Mouse (Mus musculus) CH12.LX (cell line): Measurements from ENCODE around the gene Fancd2. TPM values are rescaled to one million over a fixed set of nuclear protein-coding genes. Genes with fewer than 3 reads are reported as not detected.

Experiments
- DNase-seq: peaks from one replicate; pipeline ENCODE4 v3.0.0-alpha.2; 2013; ENCODE audit errors: extremely low read depth
- H3K27ac ChIP-seq: 2 replicates; pipeline ENCODE4 v1.5.1; 2012; ENCODE audit warnings: low read depth, mild to moderate bottlenecking, control low read depth, moderate library complexity; ENCODE audit not compliant: insufficient read depth
- H3K27me3 ChIP-seq: replicated peaks from 2 replicates; pipeline ENCODE3; 2012; ENCODE audit warnings: inconsistent platforms
- H3K36me3 ChIP-seq, 2 experiments: replicated peaks in 1 of 2; 2 replicates each; pipeline versions ENCODE3 to v1.6.1; 2012; ENCODE audit warnings: inconsistent platforms in 1 of 2, low read length in 1 of 2, mild to moderate bottlenecking in 1 of 2, mixed read lengths in 1 of 2, moderate library complexity in 1 of 2; ENCODE audit not compliant: control insufficient read depth in 1 of 2, insufficient read depth in 1 of 2
- H3K4me1 ChIP-seq, 2 experiments: 2 replicates each; pipeline ENCODE4 v1.6.1; 2012; ENCODE audit warnings: inconsistent platforms in 1 of 2, moderate library complexity in 1 of 2; ENCODE audit not compliant: insufficient read depth in 2 of 2, control insufficient read depth in 1 of 2
- H3K4me2 ChIP-seq: 2 replicates; pipeline ENCODE4 v1.6.1; 2012; ENCODE audit warnings: low read depth, mild to moderate bottlenecking, control low read depth; ENCODE audit not compliant: poor library complexity, insufficient read depth, severe bottlenecking
- H3K4me3 ChIP-seq, 3 experiments: fragments of 150-350 bp in 1 of 3; sonication (generic) in 1 of 3; replicated peaks in 1 of 3; 2 replicates each; pipeline versions ENCODE3 to v1.5.1; 2011 to 2012; ENCODE audit warnings: low read depth in 2 of 3, low read length in 2 of 3, mild to moderate bottlenecking in 2 of 3, moderate library complexity in 2 of 3, control low read depth in 1 of 3, improper control_type of control experiment in 1 of 3, inconsistent platforms in 1 of 3, mixed read lengths in 1 of 3; ENCODE audit not compliant: poor library complexity in 1 of 3
- H3K79me2 ChIP-seq: replicated peaks from 2 replicates; pipeline ENCODE4 v1.6.1; 2012; ENCODE audit warnings: mild to moderate bottlenecking, moderate library complexity; ENCODE audit not compliant: control insufficient read depth, poor library complexity, insufficient read depth, severe bottlenecking; ENCODE audit errors: extremely low read depth
- H3K9ac ChIP-seq: 2 replicates; pipeline ENCODE4 v1.6.1; 2012; ENCODE audit warnings: low read depth, mild to moderate bottlenecking, control low read depth, moderate library complexity; ENCODE audit not compliant: insufficient read depth
- H3K9me3 ChIP-seq: replicated peaks from 2 replicates; pipeline ENCODE3; 2012; ENCODE audit warnings: low read length, inconsistent platforms, mixed read lengths
- BHLHE40 ChIP-seq: IDR thresholded peaks from 2 replicates; pipeline ENCODE4 v1.6.1; 2011; ENCODE audit warnings: mild to moderate bottlenecking, low read depth, low read length, improper control_type of control experiment
- CHD1 ChIP-seq: IDR thresholded peaks from 2 replicates; pipeline ENCODE4 v1.6.1; 2012; ENCODE audit warnings: low read depth, low read length, improper control_type of control experiment, inconsistent platforms
- CHD2 ChIP-seq: IDR thresholded peaks from 2 replicates; pipeline ENCODE4 v1.6.1; 2011; ENCODE audit warnings: low read length, improper control_type of control experiment
- ELF1 ChIP-seq: IDR thresholded peaks from 2 replicates; pipeline ENCODE4 v1.6.1; 2014; ENCODE audit warnings: low read depth, mild to moderate bottlenecking, inconsistent platforms, low read length, improper control_type of control experiment
- EP300 ChIP-seq: IDR thresholded peaks from 2 replicates; pipeline ENCODE4 v1.6.1; 2011; ENCODE audit warnings: low read length, improper control_type of control experiment
- GABPA ChIP-seq: IDR thresholded peaks from 2 replicates; pipeline ENCODE4 v1.6.1; 2012; ENCODE audit warnings: low read depth, low read length, improper control_type of control experiment, inconsistent platforms; ENCODE audit not compliant: insufficient replicate concordance
- IRF4 ChIP-seq: IDR thresholded peaks from 2 replicates; pipeline ENCODE4 v1.6.1; 2014; ENCODE audit warnings: low read depth, mild to moderate bottlenecking, inconsistent platforms, low read length, improper control_type of control experiment
- JUN ChIP-seq: IDR thresholded peaks from 2 replicates; pipeline ENCODE4 v1.6.1; 2011; ENCODE audit warnings: low read depth, mild to moderate bottlenecking, low read length, improper control_type of control experiment, moderate library complexity; ENCODE audit not compliant: insufficient read depth
- JUND ChIP-seq: conservative IDR thresholded peaks from 2 replicates; pipeline ENCODE4 v1.6.1; 2011; ENCODE audit warnings: low read depth, low read length, improper control_type of control experiment
- KAT2A ChIP-seq: IDR thresholded peaks from 2 replicates; pipeline ENCODE4 v1.6.1; 2012; ENCODE audit warnings: low read length, improper control_type of control experiment, inconsistent platforms; ENCODE audit not compliant: insufficient replicate concordance
- MAFK ChIP-seq: IDR thresholded peaks from 2 replicates; pipeline ENCODE4 v1.6.1; 2011; ENCODE audit warnings: low read length, improper control_type of control experiment; ENCODE audit not compliant: insufficient replicate concordance
- MXI1 ChIP-seq: IDR thresholded peaks from 2 replicates; pipeline ENCODE4 v1.6.1; 2011; ENCODE audit warnings: mild to moderate bottlenecking, low read depth, low read length, improper control_type of control experiment
- MYC ChIP-seq: IDR thresholded peaks from 2 replicates; pipeline ENCODE4 v1.6.1; 2011; ENCODE audit warnings: low read depth, mild to moderate bottlenecking, improper control_type of control experiment, low read length
- NRF1 ChIP-seq: IDR thresholded peaks from 2 replicates; pipeline ENCODE4 v1.6.1; 2014; ENCODE audit warnings: low read depth, mild to moderate bottlenecking, inconsistent platforms, low read length, improper control_type of control experiment, moderate library complexity
- PAX5 ChIP-seq: IDR thresholded peaks from 2 replicates; pipeline ENCODE4 v1.6.1; 2012; ENCODE audit warnings: low read length, inconsistent platforms, mixed read lengths
- RAD21 ChIP-seq: IDR thresholded peaks from 2 replicates; pipeline ENCODE4 v1.6.1; 2011; ENCODE audit warnings: low read depth, mild to moderate bottlenecking, low read length, improper control_type of control experiment, moderate library complexity
- RCOR1 ChIP-seq: conservative IDR thresholded peaks from 2 replicates; pipeline ENCODE4 v1.6.1; 2012; ENCODE audit warnings: low read depth, mild to moderate bottlenecking, inconsistent platforms, low read length, improper control_type of control experiment
- SIN3A ChIP-seq: IDR thresholded peaks from 2 replicates; pipeline ENCODE4 v1.6.1; 2012; ENCODE audit warnings: low read length, improper control_type of control experiment, inconsistent platforms
- TBP ChIP-seq: conservative IDR thresholded peaks from 2 replicates; pipeline ENCODE4 v1.6.1; 2011; ENCODE audit warnings: low read depth, low read length, improper control_type of control experiment
- TCF12 ChIP-seq: IDR thresholded peaks from 2 replicates; pipeline ENCODE4 v1.6.1; 2014; ENCODE audit warnings: low read depth, mild to moderate bottlenecking, inconsistent platforms, low read length, improper control_type of control experiment
- UBTF ChIP-seq: IDR thresholded peaks from 2 replicates; pipeline ENCODE4 v1.6.1; 2012; ENCODE audit warnings: low read depth, mild to moderate bottlenecking, inconsistent platforms, low read length, improper control_type of control experiment, moderate library complexity
- USF2 ChIP-seq: conservative IDR thresholded peaks from 2 replicates; pipeline ENCODE4 v1.6.1; 2011; ENCODE audit warnings: low read depth, low read length, improper control_type of control experiment
- ZC3H11A ChIP-seq: IDR thresholded peaks from 2 replicates; pipeline ENCODE4 v1.6.1; 2012; ENCODE audit warnings: low read depth, mild to moderate bottlenecking, inconsistent platforms, low read length, improper control_type of control experiment
- dilution Hi-C: fragments of 300-500 bp; cut with MboI; formaldehyde crosslinking; loops from 2 replicates; pipeline ENCODE4 v1.14.3; 2020; ENCODE audit warnings: low sequenced_read_pairs; ENCODE audit not compliant: extremely low pct_unique_long_range_greater_than_20kb, extremely low pct_ligation_motif_present
- in situ Hi-C: fragments of 300-500 bp; cut with MboI; formaldehyde crosslinking; loops from 3 replicates; pipeline ENCODE4 v1.14.3; 2019; ENCODE audit warnings: low sequenced_read_pairs, low pct_ligation_motif_present, low pct_unique_long_range_greater_than_20kb, mixed read lengths
- polyA plus RNA-seq: library from polyadenylated mRNA; unstranded; fragments of >175 nt; gene quantifications from 2 replicates; pipeline ENCODE4 v1.2.1, GENCODE M21; 2012; ENCODE audit warnings: low read depth; ENCODE audit not compliant: insufficient read length
- total RNA-seq, 2 experiments: library from RNA; depleted of rRNA; stranded (reverse); fragments of 300-350 nt in 1 of 2; fragments of >200 nt in 1 of 2; gene quantifications; 2 replicates each; pipeline ENCODE4 v1.2.3; 2012 to 2014

Gene Fancd2
- total and polyA plus RNA-seq, 3 experiments, result 25.5 to 32.7 (median 30.2) TPM

DNA sequence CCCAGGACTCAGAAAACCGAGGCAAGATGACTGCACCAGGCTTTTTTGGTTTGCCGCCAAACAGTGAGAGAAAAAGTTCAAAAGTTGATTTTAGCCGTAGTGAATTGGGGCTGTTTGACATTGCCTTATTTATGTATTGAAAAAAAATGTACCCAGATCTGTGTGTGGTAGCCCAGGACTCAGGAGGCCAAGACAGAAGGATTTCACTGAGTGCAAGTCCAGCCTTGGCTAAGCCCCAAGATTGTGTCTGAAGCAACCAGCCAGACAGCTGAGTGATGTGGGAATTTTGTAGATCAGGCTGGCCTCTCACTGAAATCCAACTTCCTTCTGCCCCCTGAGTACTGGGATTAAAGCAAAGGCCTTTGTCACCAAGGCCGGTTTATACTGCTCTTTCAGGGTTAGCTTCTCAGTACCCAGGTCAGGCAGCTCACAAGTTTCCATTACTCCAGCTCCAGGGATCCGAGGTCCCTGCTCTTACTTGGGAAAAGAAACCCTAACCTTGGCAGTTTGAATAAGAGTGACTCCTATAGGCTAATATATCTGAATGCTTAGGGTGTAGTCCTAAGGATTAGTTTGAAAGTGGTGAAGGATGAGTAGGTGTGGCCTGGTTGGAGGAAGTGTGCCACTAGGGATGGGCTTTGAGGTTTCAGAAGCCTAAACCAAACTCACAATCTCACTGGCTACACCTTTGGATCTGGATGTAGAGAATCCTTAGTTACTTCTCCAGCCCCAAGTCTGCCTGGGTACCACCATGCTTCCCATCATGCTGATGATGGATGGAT is 93.7 kb downstream of the Fancd2 start:
- no peak overlapping the region for H3K27ac ChIP-seq
- peaks cover 21 to 36% of the 10 kb centered on the region in 2 experiments for H3K36me3 ChIP-seq
- no peaks in the 10 kb centered on the region for H3K27me3 ChIP-seq
- H3K4me2 ChIP-seq, result peak overlapping the region; percentile 68
- peak overlapping the region; percentile 75 to 83 (median 79) for H3K4me3 ChIP-seq
- in situ Hi-C loops (no loop called here), dilution Hi-C loops (no loop called here)
- H3K9ac ChIP-seq, result peak overlapping the region; percentile 65
- peaks cover 17% of the 10 kb centered on the region for H3K79me2 ChIP-seq
- peaks cover 14 to 41% of the 10 kb centered on the region in 2 experiments for H3K4me1 ChIP-seq
- TF ChIP-seq UBTF (no peak), SIN3A (no peak), ELF1 (no peak), IRF4 (no peak), ZC3H11A (no peak), EP300 (no peak)
- TF ChIP-seq, all 38 proteins: peak for 0
- H3K9me3 ChIP-seq, result no peaks in the 10 kb centered on the region
- DNase-seq, result no peak

DNA sequence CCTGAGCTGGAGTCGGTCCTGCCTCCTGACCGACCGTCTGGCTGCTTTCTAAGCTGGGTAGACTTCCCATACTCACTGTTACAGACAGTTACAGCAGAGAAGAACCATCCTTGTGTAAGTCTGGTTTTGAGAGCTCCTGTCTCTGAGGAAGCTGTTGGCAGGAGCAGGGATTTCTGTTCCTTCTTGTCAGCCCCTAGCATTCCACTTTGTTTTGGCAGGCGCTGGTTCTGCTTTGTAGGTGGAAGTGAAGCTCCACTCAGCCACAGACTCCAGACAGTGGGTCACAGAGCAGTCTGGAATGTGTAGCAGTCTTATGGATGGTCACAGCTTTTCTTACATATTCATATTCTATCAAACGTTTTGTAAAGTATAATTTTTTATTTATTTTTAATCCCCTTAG is 98.8 kb downstream of the Fancd2 start:
- no peak overlapping the region for H3K9ac ChIP-seq
- H3K4me1 ChIP-seq, result peaks cover 11 to 33% of the 10 kb centered on the region in 2 experiments
- peaks cover 11% of the 10 kb centered on the region for H3K79me2 ChIP-seq
- no peaks in the 10 kb centered on the region for H3K27me3 ChIP-seq
- dilution Hi-C loops, result no loop called here
- no peak for TF ChIP-seq IRF4
- no peak for TF ChIP-seq CHD2
- no peak for TF ChIP-seq PAX5
- no peak for TF ChIP-seq BHLHE40
- TF ChIP-seq UBTF, result no peak
- no peak for TF ChIP-seq TBP
- TF ChIP-seq TCF12, result no peak
- TF ChIP-seq MXI1, result no peak
- TF ChIP-seq, all 38 proteins: peak for 0
- H3K36me3 ChIP-seq, result peaks cover 38 to 70% of the 10 kb centered on the region in 2 experiments
- in situ Hi-C loops, result no loop called here
- no peak overlapping the region for H3K4me3 ChIP-seq
- H3K27ac ChIP-seq, result no peak overlapping the region
- no peaks in the 10 kb centered on the region for H3K9me3 ChIP-seq
- H3K4me2 ChIP-seq, result no peak overlapping the region
- no peak for DNase-seq

DNA sequence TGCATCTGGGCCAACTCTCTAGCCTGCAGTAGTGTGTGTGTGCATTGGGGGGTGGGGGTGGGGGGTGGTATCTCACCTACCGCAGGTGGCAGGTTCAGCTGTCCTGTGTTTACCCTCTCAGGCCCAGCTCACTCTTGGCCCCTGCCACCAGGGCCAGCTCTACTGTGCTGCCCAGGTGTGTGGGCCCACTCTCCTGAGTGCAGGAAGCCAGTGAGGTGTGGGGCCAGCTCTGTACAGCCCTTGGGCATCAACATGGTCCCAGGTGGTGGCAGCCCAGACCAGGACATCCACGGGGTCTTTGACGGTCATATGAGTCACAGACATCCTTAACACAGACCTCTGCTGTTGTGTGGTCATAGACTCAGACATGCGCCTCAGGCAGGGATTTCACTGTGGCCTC is 101.4 kb downstream of the Fancd2 start:
- dilution Hi-C loops (no loop called here), in situ Hi-C loops (no loop called here)
- Histone ChIP-seq H3K27me3 (no peaks in the 10 kb centered on the region), H3K4me1 (peaks cover 4 to 19% of the 10 kb centered on the region in 2 experiments; a peak in 3 of 4 replicates), H3K4me3 (no peak overlapping the region), H3K9me3 (no peaks in the 10 kb centered on the region), H3K36me3 (peaks cover 35 to 54% of the 10 kb centered on the region in 2 experiments), H3K79me2 (no peaks in the 10 kb centered on the region), H3K4me2 (no peak overlapping the region), H3K27ac (no peak overlapping the region), H3K9ac (no peak overlapping the region)
- DNase-seq, result no peak
- TF ChIP-seq RCOR1 (no peak), GABPA (no peak), MXI1 (no peak), RAD21 (no peak), JUN (no peak), JUND (no peak), MYC (no peak), NRF1 (no peak), MAFK (no peak), KAT2A (no peak), USF2 (no peak), CHD1 (no peak)
